Mouse (Mus musculus) liver, embryonic 14.5 days (tissue): ENCODE data around the gene Pam. TPM values are rescaled to one million over a fixed set of nuclear protein-coding genes. Genes with fewer than 3 reads are reported as not detected.

Source experiments
- ATAC-seq: fragments of 200-750 bp; cut with Nextera tagmentation; 2 replicates; pipeline ENCODE4 v1.8.0; 2017; ENCODE audit warnings: moderate number of reproducible peaks, mild to moderate bottlenecking, moderate library complexity; ENCODE audit not compliant: insufficient read depth
- DNase-seq, 3 experiments: peaks; one replicate each; pipeline ENCODE4 v3.0.0-alpha.2; 2012 to 2013; ENCODE audit warnings: low read depth in 3 of 3, low spot score in 3 of 3
- H3K27ac ChIP-seq: fragments of 300-500 bp; sonication (generic); 2 replicates; pipeline ENCODE4 v1.5.1; 2014; ENCODE audit warnings: moderate library complexity, mild to moderate bottlenecking, control low read depth, inconsistent platforms
- H3K27me3 ChIP-seq: fragments of 300-500 bp; sonication (generic); 2 replicates; pipeline ENCODE4 v1.6.1; 2014; ENCODE audit warnings: mild to moderate bottlenecking, low read length, moderate library complexity; ENCODE audit not compliant: control insufficient read depth, insufficient read depth
- H3K36me3 ChIP-seq: fragments of 300-500 bp; sonication (generic); replicated peaks from 2 replicates; pipeline ENCODE4 v1.6.1; 2014; ENCODE audit warnings: low read depth; ENCODE audit not compliant: control insufficient read depth, insufficient read depth
- H3K4me1 ChIP-seq, 2 experiments: fragments of 200-500 bp in 1 of 2; fragments of 300-500 bp in 1 of 2; sonication (generic) in 1 of 2; replicated peaks; 2 replicates each; pipeline ENCODE4 v1.6.1; 2012 to 2014; ENCODE audit warnings: antibody characterized with exemption in 1 of 2, inconsistent platforms in 1 of 2, low read length in 1 of 2; ENCODE audit not compliant: control insufficient read depth in 2 of 2, insufficient read depth in 2 of 2
- H3K4me2 ChIP-seq: fragments of 300-500 bp; sonication (generic); 2 replicates; pipeline ENCODE4 v1.6.1; 2014; ENCODE audit warnings: low read depth, mild to moderate bottlenecking, control low read depth, moderate library complexity
- H3K4me3 ChIP-seq, 2 experiments: fragments of 200-500 bp in 1 of 2; fragments of 300-500 bp in 1 of 2; sonication (generic) in 1 of 2; 2 replicates each; pipeline ENCODE4 v1.5.1; 2012 to 2014; ENCODE audit warnings: low read depth in 2 of 2, low read length in 2 of 2, mild to moderate bottlenecking in 2 of 2, control low read depth in 1 of 2, inconsistent platforms in 1 of 2, moderate library complexity in 1 of 2; ENCODE audit not compliant: insufficient read depth in 1 of 2
- H3K9ac ChIP-seq: fragments of 300-500 bp; sonication (generic); replicated peaks from 2 replicates; pipeline ENCODE4 v1.6.1; 2014; ENCODE audit warnings: mild to moderate bottlenecking, control low read depth, moderate library complexity
- H3K9me3 ChIP-seq: fragments of 300-500 bp; sonication (generic); 2 replicates; pipeline ENCODE4 v1.6.1; 2016; ENCODE audit warnings: low read length, mixed read lengths; ENCODE audit not compliant: control insufficient read depth
- CTCF ChIP-seq: IDR thresholded peaks from 2 replicates; pipeline ENCODE4 v1.5.1; 2016; ENCODE audit warnings: antibody characterized with exemption, low read depth, control low read depth
- EP300 ChIP-seq: IDR thresholded peaks from 2 replicates; pipeline ENCODE4 v1.6.1; 2016; ENCODE audit warnings: antibody characterized with exemption, low read depth
- WGBS: fragments of 180-500 bp; shearing (Covaris S2); extraction: QIAGEN DNeasy Blood & Tissue Kit; methylation state at CpG from one replicate; pipeline ENCODE4 v1.1.7; 2014; ENCODE audit not compliant: insufficient replicate concordance; 5-methylcytosine and 5-hydroxymethylcytosine counted together
- polyA plus RNA-seq, 2 experiments: library from polyadenylated mRNA; depleted of rRNA in 1 of 2; stranded (reverse) in 1 of 2; unstranded in 1 of 2; fragments of >200 nt; fragmentation: Nextera tagmentation in 1 of 2; extraction: Ambion mirVana in 1 of 2; gene quantifications; 2 replicates each; pipeline versions ENCODE4 v1.2.1 to v1.2.3; 2012 to 2014

Gene Pam
- polyA plus RNA-seq, 2 experiments, result 5.1 to 7.6 TPM

GRCm38 (mm10) chr1:98099441-98099840, 4.0 kb upstream of the Pam start:
- no peak for DNase-seq
- TF ChIP-seq CTCF (no peak), EP300 (no peak)
- WGBS, result 80% methylated on average over 4 of the region's 4 CpGs

DNA sequence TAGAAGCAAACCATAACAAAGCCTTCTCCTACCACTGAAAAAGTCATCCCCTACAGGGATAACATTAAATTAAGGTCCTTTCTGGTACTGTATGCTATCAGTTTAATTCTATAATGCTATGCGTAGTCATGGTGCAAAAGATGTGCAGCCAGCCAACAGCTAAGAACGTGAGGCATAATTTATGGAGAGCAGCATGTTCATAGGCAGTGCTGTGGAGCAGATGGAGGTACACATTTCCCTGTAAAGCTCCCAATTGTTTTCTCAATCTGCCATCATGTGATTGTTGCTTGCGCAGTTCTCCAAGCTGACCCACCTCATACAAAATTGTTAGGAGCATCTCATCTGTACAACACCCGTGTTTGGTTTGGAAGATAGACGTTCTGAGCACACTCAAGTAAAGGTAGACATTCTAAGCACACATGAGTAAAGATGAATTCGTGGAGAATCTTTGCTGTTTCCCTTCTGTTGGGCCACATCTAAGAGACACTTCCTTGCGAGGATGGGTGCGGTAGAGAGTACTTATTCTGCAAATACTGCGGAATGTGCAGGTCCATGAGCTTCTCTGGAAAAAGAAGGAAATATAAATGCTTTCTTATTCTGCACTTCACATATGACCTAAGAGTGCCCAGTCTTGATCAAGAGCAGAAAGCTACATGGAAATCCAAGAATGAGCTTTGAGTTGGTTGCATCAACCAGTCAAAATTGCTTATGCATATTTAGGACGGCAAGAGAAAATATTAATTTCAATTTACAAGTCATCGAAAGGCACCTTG, 2.7 kb upstream of the Pam start:
- no peak overlapping the region for H3K4me3 ChIP-seq
- 72% methylated on average over 11 of the region's 11 CpGs for WGBS

More at GRCm38 (mm10) chr1:98099441-98099840, 4.0 kb upstream of the Pam start:
- Histone ChIP-seq H3K4me1 (peaks cover 0 to 3% of the 10 kb centered on the region in 2 experiments; a peak in 1 of 4 replicates), H3K4me2 (no peak overlapping the region), H3K27me3 (no peaks in the 10 kb centered on the region; the same call in 1 of the 2 replicates), H3K36me3 (no peaks in the 10 kb centered on the region), H3K9me3 (no peaks in the 10 kb centered on the region), H3K27ac (no peak overlapping the region), H3K9ac (no peak overlapping the region), H3K4me3 (no peak overlapping the region)
- ATAC-seq, result no peak

GRCm38 (mm10) chr1:98096396-98096935, 1.0 kb upstream of the Pam start:
- no peaks in the 10 kb centered on the region; the same call in 1 of the 2 replicates for H3K27me3 ChIP-seq
- H3K4me2 ChIP-seq, result no peak overlapping the region
- peaks cover 0 to 3% of the 10 kb centered on the region in 2 experiments; a peak in 1 of 4 replicates for H3K4me1 ChIP-seq
- no peak overlapping the region for H3K27ac ChIP-seq
- ATAC-seq (no peak), DNase-seq (no peak)
- no peak overlapping the region for H3K9ac ChIP-seq
- H3K36me3 ChIP-seq, result no peaks in the 10 kb centered on the region
- no peak overlapping the region for H3K4me3 ChIP-seq
- TF ChIP-seq EP300, result no peak
- TF ChIP-seq CTCF, result no peak
- WGBS, result 38% methylated on average over 1 of the region's 1 CpGs
- H3K9me3 ChIP-seq, result no peaks in the 10 kb centered on the region

More for the DNA sequence above, 2.7 kb upstream of the Pam start:
- Histone ChIP-seq H3K4me2 (no peak overlapping the region), H3K4me1 (peaks cover 0 to 3% of the 10 kb centered on the region in 2 experiments; a peak in 1 of 4 replicates), H3K27me3 (no peaks in the 10 kb centered on the region; the same call in 1 of the 2 replicates), H3K27ac (no peak overlapping the region), H3K36me3 (no peaks in the 10 kb centered on the region), H3K9me3 (no peaks in the 10 kb centered on the region), H3K9ac (no peak overlapping the region)
- TF ChIP-seq EP300 (no peak), CTCF (no peak)
- no peak for DNase-seq
- no peak for ATAC-seq

DNA sequence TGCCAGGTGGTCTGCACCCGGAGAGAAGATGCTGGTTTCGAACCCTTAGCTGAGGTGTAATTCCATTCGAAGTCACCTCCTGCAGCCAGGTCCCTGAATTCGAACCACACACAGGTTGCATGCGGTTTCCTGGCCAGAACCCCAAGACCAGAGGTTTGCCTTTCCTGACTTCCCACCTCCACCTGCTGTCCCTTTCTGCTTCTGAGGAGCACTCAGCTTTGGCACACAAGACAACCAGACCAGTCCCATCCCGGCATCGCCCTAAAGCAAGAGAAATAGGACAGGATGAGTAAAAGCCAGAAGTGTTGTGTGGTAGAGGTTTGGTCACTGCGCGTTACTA, 515 bp upstream of the Pam start:
- no peak overlapping the region for H3K27ac ChIP-seq
- DNase-seq, result no peak
- ATAC-seq, result peak; percentile 5; the same call in 1 of the 2 replicates
- peak overlapping the region; percentile 56; the same call in 1 of the 2 replicates for H3K9ac ChIP-seq
- peaks cover 0 to 3% of the 10 kb centered on the region in 2 experiments; a peak in 1 of 4 replicates for H3K4me1 ChIP-seq
- H3K27me3 ChIP-seq, result no peaks in the 10 kb centered on the region; the same call in 1 of the 2 replicates
- TF ChIP-seq CTCF, result no peak
- TF ChIP-seq EP300, result no peak
- peak overlapping the region; percentile 82 for H3K4me2 ChIP-seq
- WGBS, result 24% methylated on average over 9 of the region's 9 CpGs
- no peaks in the 10 kb centered on the region for H3K9me3 ChIP-seq
- peak overlapping the region; percentile 69 to 78 for H3K4me3 ChIP-seq
- H3K36me3 ChIP-seq, result no peaks in the 10 kb centered on the region

GRCm38 (mm10) chr1:98094811-98095245, 618 bp downstream of the Pam start:
- no peak overlapping the region for H3K27ac ChIP-seq
- no peaks in the 10 kb centered on the region for H3K36me3 ChIP-seq
- H3K9ac ChIP-seq, result peak overlapping the region; percentile 56
- H3K4me2 ChIP-seq, result peak overlapping the region; percentile 82
- peak; percentile 2; the same call in 1 of the 2 replicates for ATAC-seq
- H3K4me3 ChIP-seq, result peak overlapping the region; percentile 69 to 78
- no peaks in the 10 kb centered on the region; the same call in 1 of the 2 replicates for H3K27me3 ChIP-seq
- no peaks in the 10 kb centered on the region for H3K9me3 ChIP-seq
- H3K4me1 ChIP-seq, result peaks cover 0 to 3% of the 10 kb centered on the region in 2 experiments; a peak in 1 of 4 replicates
- no peak for DNase-seq
- no peak for TF ChIP-seq CTCF
- TF ChIP-seq EP300, result no peak
- WGBS, result 0% methylated on average over 20 of the region's 20 CpGs
